Mouse (Mus musculus) gonadal fat pad, adult 2 months (tissue): Measurements from ENCODE around the gene Slc11a2. TPM values are rescaled to one million over a fixed set of nuclear protein-coding genes. Genes with fewer than 3 reads are reported as not detected.
"Not testable (repeated sequence)": the region's sequence is repeated elsewhere in the genome, so short reads cannot be mapped to it uniquely, and the experiment has no call there.

Source experiments
- DNase-seq: peaks from one replicate; pipeline ENCODE4 v3.0.0-alpha.2; 2012; ENCODE audit warnings: low read depth
- polyA plus RNA-seq: library from polyadenylated mRNA; depleted of rRNA; stranded (reverse); fragments of >200 nt; gene quantifications from 2 replicates; pipeline ENCODE4 v1.2.3, GENCODE M21; 2012

Slc11a2 gene
- polyA plus RNA-seq, 1 experiment, result 106 TPM

DNA sequence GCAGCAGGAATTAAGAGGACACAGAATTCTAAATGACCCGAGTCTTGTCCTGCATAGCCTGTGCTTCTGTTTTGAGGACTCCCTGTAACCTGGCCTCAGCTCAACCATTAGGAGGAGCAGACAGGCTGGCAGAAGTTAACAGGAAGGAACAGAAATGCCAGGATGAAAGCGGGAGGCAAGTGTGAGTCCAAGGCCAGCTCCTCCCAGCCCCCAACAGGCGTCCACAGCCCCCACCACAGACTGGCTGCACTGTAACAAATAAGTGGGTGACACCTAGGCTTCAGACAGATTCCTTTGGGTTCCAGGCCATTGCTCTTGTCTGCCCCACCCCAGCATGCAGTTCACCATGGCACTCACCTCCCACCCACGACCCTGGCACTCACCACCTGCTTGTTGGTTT is 22.1 kb downstream of the Slc11a2 start:
- DNase-seq, result no peak

DNA sequence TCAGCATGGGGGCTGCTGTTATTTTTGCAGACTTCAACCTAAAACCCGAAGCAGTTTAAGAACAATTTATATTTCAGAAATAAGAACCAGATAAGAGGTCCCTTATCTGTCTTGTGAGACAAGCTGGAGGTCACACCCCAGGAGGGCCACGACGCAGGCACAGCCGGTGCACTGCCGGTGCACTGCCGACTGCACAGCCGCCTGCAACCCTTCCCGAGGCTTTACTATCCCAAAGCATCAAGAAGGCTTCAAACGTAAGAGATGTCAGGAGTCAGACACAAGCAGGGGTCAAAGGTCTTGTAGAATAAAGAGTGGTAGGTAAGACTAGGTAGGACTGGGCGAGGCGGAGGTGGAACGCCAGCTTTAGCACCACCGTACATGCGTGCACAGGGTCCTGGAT is 22.5 kb downstream of the Slc11a2 start:
- no peak for DNase-seq

DNA sequence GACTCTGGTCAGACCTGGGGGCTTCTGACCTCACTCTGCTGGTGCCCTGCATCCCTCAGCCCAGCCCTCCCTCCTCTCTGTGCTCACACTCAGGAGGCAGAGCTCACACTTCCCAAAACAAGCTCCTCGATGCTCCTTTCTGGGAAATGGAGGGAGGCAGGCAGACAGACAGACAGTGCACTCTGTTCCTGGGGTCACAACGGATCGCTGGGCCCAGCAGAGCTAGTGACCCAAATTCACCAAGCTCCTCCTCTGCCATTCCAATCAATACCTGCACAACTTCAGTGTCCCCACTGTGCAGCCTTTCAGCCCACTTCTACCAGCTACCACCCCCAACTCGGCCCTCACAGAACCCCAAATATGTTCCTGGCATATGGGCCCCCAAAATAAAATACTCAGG is 23.1 kb downstream of the Slc11a2 start:
- no peak for DNase-seq

DNA sequence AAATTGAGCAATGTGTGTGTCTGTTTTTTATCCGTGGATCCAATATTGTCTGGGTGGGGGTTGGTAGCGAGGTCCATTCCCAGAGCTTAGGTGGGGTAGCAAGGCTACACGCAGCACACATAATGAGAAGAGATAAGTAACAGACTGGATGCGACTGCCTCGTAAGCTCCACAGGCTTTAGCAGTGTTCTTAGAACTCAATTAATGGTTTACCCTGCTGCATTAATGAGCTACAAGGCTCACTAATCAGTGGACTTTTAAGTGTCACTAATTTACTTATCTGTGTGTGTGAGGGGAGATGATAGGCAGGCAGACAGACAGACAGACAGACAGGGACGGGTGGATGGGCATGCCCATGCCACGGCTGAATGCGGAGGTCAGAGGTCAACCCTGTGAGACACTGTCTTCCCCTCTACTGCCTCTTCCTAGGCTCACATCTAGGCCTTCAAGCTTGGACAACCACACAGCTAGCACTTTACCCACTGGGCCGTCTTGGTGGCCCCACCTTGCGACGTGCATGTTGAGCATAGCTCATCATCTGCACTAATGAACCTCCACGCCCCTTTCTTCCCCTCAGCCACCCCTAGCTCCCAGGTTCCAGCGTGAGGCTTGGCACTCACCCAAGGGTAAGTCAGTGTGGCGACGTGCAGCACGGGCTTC is 24.2 kb downstream of the Slc11a2 start:
- DNase-seq, result no peak

DNA sequence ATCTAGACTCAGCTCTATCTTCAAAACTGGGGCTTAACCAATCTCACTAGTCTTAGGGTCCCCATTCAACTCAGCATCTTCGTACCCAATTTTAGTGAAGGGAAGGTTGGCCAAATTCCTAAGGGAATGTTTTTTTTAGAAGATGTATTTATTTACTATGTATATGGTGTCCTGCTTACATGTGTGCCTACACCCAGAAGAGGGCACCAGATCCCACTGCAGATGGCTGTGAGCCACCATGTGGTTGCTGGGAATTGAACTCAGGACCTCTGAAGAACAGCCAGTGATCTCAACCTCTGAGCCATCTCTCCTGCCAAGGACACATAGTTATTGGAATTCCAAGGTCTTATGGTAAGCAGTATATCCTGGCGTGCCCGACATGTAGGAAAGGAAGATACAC is 29.3 kb downstream of the Slc11a2 start:
- no peak for DNase-seq

DNA sequence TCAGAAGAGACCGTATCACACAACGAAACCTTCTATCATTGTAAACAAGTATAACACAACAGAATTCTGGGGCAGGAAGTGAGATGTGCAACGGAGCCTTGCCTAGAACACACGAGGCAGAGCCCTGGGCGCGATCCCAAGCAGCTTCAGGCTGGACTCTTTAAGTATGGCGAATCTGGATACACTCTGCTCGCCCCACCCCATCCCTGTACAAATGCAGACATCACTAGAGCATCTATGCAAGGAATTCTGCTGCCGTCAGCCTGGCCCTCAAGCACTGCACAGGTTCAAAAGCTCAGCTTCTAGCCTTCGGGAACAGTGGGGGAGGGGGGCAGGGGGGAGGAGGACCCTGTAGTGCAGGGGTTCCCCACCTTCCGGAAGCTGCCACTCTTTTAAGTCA is 31.9 kb downstream of the Slc11a2 start:
- no peak for DNase-seq

DNA sequence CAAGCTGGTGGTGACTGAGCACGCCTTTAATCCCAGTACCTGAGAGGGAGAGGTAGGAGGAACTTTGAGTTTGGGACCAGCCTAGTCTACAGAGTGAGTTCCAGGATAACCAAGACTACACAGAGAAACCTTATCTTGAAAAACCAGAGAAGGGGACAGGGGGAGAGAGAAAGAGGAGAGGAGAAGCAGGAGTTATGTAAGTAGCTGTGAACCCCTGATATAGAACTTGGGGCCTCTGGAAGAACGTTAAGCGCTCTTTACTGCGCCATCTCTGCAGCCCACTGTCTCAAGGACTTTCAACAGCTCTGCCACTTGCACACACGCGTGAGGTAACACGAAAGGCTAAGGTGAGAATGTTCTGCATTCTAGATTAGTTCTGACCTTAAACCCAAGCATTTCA is 33.3 kb downstream of the Slc11a2 start:
- no peak for DNase-seq

DNA sequence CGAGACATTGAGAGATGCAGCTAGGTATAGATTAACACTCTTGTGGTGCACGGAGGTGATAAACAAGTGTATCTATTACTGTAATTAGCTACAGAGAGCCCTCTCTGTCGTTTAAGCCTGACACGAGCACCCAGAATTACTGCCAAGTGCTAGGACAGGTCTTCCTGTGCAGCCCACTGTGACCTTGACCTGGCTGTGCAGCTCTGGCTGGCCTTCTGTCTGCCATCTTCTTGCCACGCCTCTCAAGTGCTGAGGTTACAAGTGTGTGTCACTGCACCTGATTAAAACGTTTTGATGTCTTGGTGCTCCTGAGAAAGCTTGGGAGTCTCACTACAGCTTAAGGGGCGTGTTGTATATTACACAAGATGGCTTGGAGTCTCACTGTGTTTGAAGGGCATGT is 33.8 kb downstream of the Slc11a2 start:
- no peak for DNase-seq

DNA sequence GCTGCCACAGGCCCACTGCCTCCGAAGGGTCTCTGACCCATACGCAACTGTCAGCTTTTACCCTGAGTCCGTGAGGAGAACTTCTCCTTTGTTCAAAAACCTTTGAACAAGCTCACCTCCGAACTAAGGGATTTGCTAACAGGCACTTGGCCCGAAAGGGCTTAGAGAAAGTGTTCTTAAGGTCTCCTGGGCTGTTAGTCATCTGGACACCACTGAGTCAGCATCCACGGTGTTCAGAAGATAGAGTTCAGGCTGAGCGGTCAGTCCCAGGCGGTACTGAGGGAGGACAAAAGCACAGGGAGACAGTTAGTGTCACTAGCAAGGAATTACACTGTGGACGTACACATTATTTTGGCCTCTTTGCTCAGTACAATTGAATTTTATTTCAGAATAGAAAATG is 36.0 kb downstream of the Slc11a2 start:
- no peak for DNase-seq

DNA sequence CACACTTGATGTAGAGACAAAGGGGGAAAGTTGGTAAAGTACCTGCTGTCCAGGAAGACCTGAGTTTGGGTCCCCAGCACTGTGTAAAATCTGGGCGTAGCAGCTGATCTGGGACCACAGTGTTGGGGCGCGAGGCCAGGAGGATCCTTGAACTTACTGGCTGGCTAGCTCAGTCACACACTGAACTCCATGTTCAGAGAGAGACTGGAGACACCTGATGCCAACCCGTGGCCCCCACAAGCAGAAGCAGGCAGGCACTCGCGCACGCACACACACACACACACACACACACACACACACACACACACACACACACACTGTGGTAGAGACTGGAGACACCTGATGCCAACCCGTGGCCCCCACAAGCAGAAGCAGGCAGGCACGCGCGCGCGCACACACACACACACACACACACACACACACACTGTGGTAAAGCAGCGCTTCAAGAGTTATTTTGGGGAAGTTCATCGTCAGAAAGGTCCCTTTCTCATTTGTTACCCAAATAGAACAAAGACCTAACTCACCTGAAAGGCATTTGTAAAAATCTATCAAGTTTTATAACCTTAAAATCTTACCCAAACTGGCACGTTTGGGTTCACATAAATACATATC is 36.5 kb downstream of the Slc11a2 start:
- DNase-seq, result no peak

DNA sequence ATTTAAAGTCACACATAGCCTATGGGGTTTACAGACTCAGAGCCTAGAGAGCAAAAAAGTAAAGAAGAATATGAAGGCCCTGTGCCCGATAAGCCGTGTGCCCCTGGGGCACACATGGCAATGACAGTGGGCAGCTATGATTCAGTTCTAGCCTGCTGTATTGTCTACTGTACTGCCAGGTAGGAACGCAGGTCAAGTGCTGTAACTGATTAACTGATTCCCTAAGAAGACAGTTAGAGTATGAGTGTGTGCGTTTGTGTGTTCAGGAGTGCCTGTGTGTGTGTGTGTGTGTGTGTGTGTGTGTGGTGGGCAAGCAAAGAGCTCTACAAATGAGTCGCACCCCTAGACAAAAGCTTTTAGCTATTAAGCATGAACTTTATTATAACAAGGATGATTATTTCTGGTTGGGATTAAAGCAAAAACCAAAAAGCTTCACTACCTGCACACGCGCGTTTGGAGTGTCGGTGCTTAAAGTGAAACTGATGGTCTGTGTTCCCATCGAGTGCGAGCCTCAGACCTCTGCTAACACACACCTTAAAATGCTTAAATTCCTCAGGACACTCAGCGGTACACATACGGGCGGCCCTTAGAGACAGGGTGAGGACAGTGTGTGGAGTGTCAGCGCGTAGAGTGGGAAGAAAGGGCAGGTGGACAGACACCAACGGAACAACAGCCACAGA is 37.2 kb downstream of the Slc11a2 start:
- DNase-seq, result no peak

DNA sequence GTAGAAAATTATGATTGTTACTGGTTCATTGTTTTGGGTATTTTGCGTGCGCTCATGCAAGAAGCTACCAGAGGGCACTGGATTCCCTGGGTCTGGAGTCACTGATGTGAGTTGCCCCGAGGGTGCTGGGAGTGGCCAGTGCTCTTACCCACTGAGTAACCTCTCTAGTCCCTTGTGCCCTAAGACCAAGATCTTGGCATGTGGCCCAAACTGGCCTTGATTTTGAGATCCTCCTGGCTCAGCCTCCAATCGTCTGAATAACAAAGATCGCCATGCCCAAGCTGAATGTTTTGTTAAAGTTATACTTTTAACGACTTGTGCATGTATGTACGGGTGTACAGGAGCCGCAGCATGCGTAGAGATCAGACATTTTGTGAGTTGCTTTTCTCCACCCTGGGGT is 39.2 kb downstream of the Slc11a2 start:
- no peak for DNase-seq

DNA sequence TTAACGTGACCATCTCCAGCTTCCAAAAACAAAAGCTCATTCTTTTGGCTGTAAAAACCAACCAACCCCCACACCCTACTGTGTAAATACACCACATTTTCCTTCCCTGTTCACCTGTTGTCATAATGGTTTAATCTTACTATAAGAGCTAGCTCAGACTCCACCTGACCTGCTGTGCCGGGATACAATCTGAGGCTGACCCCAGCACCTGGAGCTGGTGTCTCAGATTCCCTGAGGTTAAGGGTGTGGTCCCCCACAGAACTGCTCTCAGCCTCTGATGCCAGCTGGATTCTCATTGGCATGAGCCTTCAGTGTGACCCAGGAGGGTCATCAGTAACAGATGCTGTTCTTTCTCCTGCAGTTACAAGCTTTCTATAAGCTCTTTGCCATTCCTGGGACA is 44.8 kb downstream of the Slc11a2 start:
- no peak for DNase-seq

DNA sequence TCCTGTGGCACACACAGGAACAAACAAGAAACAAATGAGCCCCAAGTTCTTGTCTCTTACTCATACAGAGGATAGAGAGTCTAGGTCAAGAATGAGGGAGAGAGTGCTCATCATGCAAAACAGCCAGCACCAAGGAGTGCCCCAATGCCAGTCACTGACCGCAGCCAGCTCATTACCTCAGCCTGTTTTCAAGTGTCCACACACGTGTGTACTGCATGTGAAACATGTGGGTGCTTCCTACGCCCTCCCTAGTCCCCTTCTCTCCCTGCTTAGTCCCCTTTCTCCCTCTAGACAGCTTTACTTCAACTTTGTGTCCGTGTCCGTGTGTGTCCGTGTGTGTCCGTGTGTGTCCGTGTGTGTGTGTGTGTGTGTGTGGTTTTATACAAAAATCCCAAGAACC is 45.2 kb downstream of the Slc11a2 start:
- no peak for DNase-seq

DNA sequence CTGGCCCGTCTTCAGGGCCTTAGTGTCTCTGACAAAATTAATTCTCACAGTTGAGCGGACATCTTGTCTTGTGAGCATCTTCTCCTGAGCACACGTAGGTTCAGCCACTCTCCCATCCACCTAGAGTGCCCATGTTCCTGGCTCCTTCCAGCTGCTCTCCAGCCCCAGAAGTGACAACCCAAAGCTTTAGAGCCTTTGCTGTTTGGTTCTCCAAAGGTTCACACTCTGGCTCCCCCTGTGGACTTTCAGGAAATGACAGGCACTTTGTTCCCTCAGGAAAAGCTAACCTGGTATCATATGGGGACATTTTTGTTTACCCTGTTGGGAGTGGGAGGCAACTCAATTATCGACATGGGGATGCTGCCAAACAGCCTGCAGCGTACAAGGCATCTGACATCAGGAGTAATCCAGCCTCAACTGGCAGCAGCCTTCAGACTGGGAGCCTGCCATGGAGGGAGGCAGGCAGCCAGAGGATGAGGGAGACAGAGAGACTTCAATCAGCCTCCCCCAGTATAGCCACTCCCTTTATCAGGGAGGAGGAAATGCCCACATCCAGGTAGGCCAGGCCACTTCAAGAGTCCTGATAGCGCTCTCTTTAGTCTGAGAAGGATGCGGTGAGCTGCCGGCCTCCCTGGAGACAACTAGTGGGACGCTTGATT is 46.9 kb downstream of the Slc11a2 start:
- DNase-seq, result not testable (repeated sequence)

DNA sequence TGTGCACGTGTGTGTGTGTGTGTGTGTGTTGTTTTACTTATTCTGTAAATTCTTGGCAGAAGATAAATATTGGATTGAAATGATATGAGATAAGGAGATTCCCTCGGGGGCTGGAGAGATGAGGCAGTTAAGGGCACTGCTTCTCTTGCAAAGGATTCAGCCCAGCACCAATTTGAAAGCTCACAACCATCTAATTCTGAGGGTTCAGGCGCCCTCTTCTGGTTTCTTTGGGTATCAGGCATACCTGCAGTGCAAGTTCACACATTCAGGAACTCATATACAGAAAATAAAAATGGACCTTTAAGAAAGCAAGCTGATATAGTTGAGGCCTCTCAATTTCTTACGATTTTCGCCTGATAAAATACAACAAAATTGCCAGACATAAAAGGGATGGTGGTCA is 49.8 kb downstream of the Slc11a2 start:
- no peak for DNase-seq

DNA sequence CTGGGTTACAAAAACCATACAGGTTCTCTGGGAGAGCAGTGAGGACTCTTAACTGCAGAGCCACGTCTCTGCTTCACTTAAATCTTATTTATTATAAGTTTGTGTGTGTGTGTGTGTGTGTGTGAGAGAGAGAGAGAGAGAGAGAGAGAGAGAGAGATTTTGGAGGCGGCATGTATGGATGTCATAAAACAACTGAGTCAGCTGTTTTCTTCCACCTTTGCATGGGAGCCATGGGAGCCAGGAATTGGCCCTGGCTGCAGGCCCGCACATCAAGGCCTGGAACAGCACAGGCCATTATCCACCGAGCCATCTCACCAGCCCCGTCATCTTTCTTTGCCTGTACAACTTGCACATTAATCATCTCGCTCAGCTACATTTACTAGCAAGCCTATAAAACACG is 57.8 kb downstream of the Slc11a2 start:
- no peak for DNase-seq

DNA sequence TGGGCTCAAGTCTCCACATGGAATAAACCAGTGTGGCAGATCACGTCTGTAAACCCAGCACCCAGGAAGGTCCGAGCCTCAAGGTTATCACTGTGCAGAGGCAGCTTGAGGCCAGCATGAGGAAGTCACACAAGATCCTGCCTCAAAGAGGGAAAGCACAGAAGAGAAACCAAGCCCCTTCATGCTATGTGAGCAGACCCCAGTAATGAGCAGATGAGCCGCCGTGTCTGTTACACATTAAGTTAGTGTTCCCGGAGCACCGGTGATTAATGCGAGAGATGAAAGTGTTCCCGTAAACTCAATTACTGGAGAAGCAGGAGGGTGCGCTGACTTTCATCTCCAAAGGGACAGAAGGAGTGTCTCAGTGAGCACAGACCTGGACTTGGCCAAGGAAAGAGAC is 58.9 kb downstream of the Slc11a2 start:
- not testable (repeated sequence) for DNase-seq

DNA sequence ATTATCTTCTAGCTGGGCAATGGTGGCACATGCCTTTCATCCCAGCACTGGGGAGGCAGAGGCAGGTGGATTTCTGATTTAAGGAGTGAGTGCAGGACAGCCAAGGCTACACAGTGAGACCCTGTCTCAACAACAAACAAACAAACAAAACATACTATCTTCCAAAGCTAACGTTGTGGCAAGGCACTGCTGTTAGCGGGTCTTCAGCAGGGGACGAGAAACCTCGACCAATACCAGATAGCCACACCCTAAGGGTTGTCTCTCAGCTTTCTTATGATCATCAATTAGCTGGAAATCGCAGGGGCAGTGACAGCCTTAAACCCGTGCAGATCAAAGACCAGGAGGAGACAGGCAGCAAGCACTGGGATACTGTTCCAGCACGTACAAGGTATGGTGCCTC is 60.6 kb downstream of the Slc11a2 start, which contains the start of gene Higd1c:
Gene Higd1c (plus strand): TSS at position 301 of the 400 bp plus-strand sequence.
- DNase-seq, result no peak

DNA sequence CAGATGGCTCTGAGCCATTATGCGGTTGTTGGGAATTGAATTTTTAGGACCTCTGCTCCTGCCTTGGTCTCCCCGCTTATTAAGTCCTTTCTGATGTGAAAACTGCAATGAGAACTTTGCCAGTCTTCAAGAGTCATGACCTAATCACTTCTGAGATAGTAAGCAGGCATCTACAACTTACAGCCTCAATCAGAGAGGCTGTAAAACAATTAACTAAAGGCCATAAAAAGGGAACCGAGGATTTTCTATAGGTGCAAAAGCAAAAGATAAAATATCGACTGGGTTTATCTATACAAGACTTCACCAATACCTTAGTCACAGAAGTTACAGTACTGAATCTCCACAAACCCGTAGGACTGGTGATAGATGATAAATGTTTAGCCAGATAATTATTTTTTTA is 69.0 kb downstream of the Slc11a2 start:
- no peak for DNase-seq

DNA sequence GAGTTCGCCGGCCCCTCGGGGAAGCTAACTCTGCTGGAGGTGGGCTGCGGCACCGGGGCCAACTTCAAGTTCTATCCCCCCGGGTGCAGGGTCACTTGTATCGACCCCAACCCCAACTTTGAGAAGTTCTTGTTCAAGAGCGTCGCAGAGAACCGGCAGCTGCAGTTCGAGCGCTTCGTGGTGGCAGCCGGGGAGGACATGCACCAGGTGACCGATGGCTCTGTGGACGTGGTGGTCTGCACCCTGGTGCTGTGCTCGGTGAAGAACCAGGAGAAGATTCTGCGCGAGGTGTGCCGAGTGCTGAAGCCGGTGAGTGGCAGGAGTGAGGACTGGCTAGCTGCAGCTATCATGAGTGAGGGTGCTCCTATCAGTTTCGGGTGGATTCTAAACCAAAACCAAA is 71.5 kb downstream of the Slc11a2 start:
- DNase-seq, result not testable (repeated sequence)

DNA sequence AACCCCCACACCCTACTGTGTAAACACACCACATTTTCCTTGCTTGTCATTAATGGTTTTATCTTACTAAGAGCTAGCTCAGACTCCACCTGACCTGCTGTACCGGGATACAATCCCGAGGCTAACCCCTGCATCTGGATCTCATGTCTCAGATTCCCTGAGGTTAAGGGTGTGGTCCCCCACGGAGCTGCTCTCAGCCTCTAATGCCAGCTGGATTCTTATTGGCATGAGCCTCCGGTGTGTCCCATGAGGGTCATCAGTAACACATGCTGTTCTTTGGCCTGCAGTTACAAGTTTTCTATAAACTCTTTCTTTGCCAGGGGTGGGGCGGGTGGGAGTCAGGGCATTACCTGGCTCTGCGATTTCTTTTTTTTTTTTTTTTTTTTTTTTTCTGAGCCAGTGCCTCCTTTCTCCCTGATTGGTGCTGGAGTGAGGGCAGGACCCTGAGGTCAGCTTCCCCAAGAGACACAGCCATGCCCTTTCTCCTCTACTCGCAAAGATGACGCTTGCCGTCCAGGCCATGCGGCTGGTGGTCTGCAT is 72.1 kb downstream of the Slc11a2 start, which contains the start of the genes Methig1 and Mettl7a2:
Gene Methig1 (plus strand): TSS at position 439 of the 540 bp plus-strand sequence.
Gene Mettl7a2 (plus strand): TSS at position 490 of the 540 bp plus-strand sequence.
- DNase-seq, result no peak
